Mouse (Mus musculus) left cerebral cortex, postnatal 10 days (tissue): ENCODE measurements around the gene Tnfaip6. TPM values are rescaled to one million over a fixed set of nuclear protein-coding genes. Genes with fewer than 3 reads are reported as not detected.

Experiments used
- DNase-seq, 2 experiments: peaks; one replicate each; pipeline ENCODE4 v3.0.0; 2021 to 2022; ENCODE audit warnings: low spot score in 2 of 2, mixed read lengths in 1 of 2; ENCODE audit errors: extremely low spot score in 1 of 2
- intact Hi-C: fragments of 180-260 bp; cut with DNase I; formaldehyde crosslinking; loops from one replicate; pipeline ENCODE4 v1.15.1; 2025
- total RNA-seq, 2 experiments: library from RNA; stranded (reverse); gene quantifications; 2 replicates each; pipeline ENCODE4 v1.2.3; 2021

The Tnfaip6 gene
- total RNA-seq, 2 experiments from 2014 or later = 0.84 to 1.5 TPM

GRCm38 (mm10) chr2:52043485-52043884, 5.7 kb downstream of the Tnfaip6 start:
- intact Hi-C loops = no loop called here
- DNase-seq = no peak

DNA sequence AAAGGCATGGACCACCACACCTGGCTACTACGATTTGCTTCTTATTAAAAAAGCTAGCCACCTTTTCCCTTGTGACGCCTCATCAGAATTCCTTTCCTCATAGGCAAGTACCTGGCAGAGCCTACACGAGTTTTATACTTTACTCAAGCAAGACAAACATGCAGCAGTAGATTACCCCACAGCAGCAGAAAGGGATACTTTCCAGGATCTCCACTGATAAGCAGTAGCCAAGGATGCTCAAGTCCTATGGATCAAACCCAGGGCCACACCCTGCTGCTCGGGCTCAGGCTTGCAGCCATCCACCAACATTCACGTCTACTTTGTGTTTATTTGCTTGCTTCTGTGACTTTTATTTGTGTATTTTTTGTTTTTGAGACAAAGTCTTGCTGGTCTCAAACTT, 8.2 kb downstream of the Tnfaip6 start:
- intact Hi-C loops = no loop called here
- no peak for DNase-seq

DNA sequence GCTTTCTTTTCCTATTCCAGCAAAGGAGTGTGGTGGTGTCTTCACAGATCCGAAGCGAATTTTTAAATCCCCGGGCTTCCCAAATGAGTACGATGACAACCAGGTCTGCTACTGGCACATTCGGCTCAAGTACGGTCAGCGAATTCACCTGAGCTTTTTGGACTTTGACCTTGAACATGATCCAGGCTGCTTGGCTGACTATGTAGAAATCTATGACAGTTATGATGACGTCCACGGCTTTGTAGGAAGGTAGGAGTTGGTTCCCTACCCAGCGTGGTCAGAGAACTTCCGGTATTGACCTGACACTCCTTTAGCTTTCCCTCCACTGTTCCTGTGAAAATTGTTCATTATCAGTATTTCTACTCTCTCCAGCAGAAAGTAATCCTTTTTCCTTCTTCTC, 13.0 kb downstream of the Tnfaip6 start:
- intact Hi-C loops = no loop called here
- DNase-seq = no peak

DNA sequence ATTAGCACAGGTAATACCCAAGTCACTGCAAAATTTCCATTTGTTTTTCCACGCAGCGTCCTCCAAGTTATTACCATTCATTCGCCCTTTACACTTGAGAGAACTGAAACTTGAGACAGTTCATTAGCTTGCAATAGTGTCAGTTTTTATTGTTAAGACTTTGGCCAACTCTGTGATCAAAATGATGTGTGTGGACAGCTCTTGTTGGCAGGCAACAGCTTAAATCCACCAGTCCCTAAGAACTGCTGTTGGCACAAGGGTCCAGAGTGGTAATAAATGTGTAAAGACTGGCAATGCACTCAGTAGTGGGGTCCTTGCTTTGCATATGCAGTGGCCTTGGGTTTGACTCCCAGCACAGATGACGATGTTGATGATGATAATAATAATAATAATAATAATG, 14.5 kb downstream of the Tnfaip6 start:
- intact Hi-C loops = no loop called here

GRCm38 (mm10) chr2:52053502-52053901, 15.7 kb downstream of the Tnfaip6 start:
- intact Hi-C loops = no loop called here
- no peak for DNase-seq

More for the DNA sequence above, 14.5 kb downstream of the Tnfaip6 start:
- no peak for DNase-seq

- no peak for DNase-seq
- intact Hi-C loops = no loop called here
These were observed 17.8 kb downstream of the Tnfaip6 start for GRCm38 (mm10) chr2:52055616-52056015.

GRCm38 (mm10) chr2:52057099-52057498, 19.3 kb downstream of the Tnfaip6 start:
- DNase-seq = no peak
- intact Hi-C loops = no loop called here

GRCm38 (mm10) chr2:52057681-52058080, 19.9 kb downstream of the Tnfaip6 start:
- DNase-seq = no peak
- intact Hi-C loops = no loop called here

GRCm38 (mm10) chr2:52068641-52069040, 30.8 kb downstream of the Tnfaip6 start:
- intact Hi-C loops = no loop called here
- DNase-seq = no peak

GRCm38 (mm10) chr2:52070816-52071215, 33.0 kb downstream of the Tnfaip6 start:
- intact Hi-C loops = loop anchor here (5.0 kb wide), 2 partner anchors 99 to 134 kb away; partner anchors contain the start of genes Nmi and Rbm43

GRCm38 (mm10) chr2:52071241-52071991, 33.6 kb downstream of the Tnfaip6 start:
- intact Hi-C loops = loop anchor here (5.0 kb wide), 2 partner anchors 99 to 134 kb away; partner anchors contain the start of genes Nmi and Rbm43
- DNase-seq = no peak

More at GRCm38 (mm10) chr2:52070816-52071215, 33.0 kb downstream of the Tnfaip6 start:
- no peak for DNase-seq

- no peak for DNase-seq
- intact Hi-C loops = loop anchor here (5.0 kb wide), 2 partner anchors 100 to 135 kb away; partner anchors contain the start of genes Nmi and Rbm43
These were observed 34.3 kb downstream of the Tnfaip6 start for GRCm38 (mm10) chr2:52072065-52072490.

DNA sequence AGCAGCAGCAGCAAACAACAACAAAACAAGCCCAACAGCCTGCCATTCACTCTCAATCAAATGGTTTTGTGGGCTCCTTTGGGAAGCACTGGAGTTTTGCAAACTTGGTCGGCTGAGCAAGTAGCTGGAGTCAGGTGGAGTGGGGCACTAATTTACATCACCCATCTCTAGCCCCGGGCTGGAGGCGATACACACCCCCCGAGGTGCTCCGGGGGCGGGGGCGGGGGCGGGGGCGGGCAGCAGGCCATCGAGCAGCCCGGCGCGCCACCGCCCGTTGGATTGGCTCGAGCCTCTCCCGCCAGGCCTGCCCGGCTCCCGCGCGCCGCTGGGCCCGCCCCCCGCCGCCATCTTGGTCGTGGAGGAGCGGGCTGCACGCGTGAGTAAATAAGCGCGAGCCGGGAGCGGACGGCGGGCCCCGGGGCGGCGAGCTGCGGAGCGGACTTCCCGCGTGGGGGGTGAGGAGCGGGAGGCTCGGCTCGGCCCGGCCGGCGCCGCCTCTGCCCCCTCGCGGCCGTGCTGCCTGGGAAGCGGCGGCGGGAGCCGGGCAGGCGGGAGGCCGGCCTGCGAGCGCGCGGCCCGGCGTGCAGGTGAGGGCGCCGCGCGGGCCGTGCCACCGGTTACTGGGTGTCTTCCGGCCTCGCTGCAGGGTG, 34.8 kb downstream of the Tnfaip6 start, which contains the start of gene Rif1:
Rif1 (plus strand) TSS at position 342 of the 650 bp plus-strand sequence.
- peak; percentile 70 to 93 for DNase-seq
- intact Hi-C loops = loop anchor here (5.0 kb wide), 2 partner anchors 100 to 135 kb away; partner anchors contain the start of genes Nmi and Rbm43

DNA sequence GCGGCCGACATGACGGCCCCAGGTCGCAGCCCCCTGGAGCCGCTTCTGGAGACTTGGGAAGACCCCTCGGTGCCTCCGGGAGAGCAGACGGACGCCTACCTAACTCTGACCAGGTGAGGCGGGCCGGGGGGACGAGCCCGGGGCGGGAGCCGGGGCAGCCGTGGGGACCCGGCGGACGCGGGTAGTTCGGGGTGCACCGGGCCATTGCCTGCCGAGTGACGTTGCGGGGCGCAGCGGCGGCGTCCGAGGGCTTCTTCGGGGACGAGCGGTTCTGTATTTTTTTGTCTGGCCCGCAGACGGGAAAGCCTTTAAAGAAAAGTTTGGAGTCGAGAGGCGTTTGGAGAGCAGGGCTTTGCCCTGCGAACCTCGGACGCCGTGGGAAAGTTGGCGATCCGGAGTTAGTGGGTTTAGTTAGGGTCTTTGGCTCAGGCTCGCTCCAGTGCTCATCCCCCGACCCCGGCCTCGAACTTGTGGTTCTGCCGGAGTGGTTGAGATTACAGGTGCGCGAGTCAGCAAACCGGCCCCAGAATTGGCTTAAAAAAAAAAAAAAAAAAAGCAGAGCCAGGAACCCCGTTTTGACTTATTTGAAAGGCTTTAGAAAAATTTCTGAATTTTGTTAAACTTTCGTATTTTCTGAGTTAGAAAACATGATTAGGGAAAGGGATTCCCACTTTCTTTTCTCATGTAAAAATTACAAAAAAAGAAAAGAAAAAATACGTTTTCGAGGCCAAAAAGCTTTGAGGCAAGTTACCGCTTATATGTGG, 35.5 kb downstream of the Tnfaip6 start:
- peak; percentile 2 to 43 for DNase-seq
- intact Hi-C loops = loop anchor here (5.0 kb wide), 2 partner anchors 101 to 136 kb away; partner anchors contain the start of genes Nmi and Rbm43

DNA sequence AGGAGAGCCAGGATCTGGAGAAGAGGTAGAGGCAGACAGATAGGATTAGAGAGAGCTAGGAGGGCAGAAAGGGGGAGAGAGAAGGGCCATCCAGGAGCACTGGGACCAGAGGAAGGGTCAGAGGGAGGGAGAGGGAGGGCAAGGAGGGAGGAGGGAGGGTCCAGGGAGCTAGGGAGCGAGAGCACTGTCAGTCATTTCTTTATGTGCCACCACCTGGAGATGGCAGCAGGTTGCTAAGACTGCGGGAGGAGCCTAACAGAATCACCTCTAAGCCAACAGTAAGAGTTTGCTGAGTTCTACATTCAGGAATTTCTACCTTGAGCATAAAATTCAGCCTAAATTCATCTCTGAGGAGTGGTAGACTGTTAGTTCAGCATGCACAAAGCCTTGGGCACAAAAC, 40.9 kb downstream of the Tnfaip6 start:
- intact Hi-C loops = no loop called here

GRCm38 (mm10) chr2:52084013-52084412, 46.2 kb downstream of the Tnfaip6 start:
- DNase-seq = no peak
- intact Hi-C loops = no loop called here

More for the DNA sequence above, 40.9 kb downstream of the Tnfaip6 start:
- DNase-seq = no peak

- DNase-seq = no peak
- intact Hi-C loops = no loop called here
These were observed 46.8 kb downstream of the Tnfaip6 start for GRCm38 (mm10) chr2:52084571-52084970.
